Mouse (Mus musculus) olfactory bulb, adult 2 months (tissue): ENCODE results near the gene Cd84. TPM values are rescaled to one million over a fixed set of nuclear protein-coding genes. Genes with fewer than 3 reads are reported as not detected.
"Not testable (repeated sequence)": the region's sequence is repeated elsewhere in the genome, so short reads cannot be mapped to it uniquely, and the experiment has no call there.

Source experiments
- H3K27ac ChIP-seq: fragments of 200-500 bp; 2 replicates; pipeline ENCODE4 v1.5.1; 2012; ENCODE audit warnings: low read depth, low read length; ENCODE audit not compliant: insufficient read depth
- H3K4me1 ChIP-seq: fragments of 200-500 bp; 2 replicates; pipeline ENCODE4 v1.6.1; 2012; ENCODE audit warnings: low read length; ENCODE audit not compliant: control insufficient read depth, insufficient read depth
- H3K4me3 ChIP-seq: fragments of 200-500 bp; 2 replicates; pipeline ENCODE4 v1.5.1; 2012; ENCODE audit warnings: mild to moderate bottlenecking, low read depth, low read length, moderate library complexity; ENCODE audit not compliant: insufficient read depth
- CTCF ChIP-seq: fragments of 200-500 bp; IDR thresholded peaks from 2 replicates; pipeline ENCODE4 v1.5.1; 2012; ENCODE audit warnings: low read depth, mild to moderate bottlenecking, low read length, moderate library complexity; ENCODE audit not compliant: insufficient read depth
- POLR2A ChIP-seq: fragments of 200-500 bp; IDR thresholded peaks from 2 replicates; pipeline ENCODE4 v1.6.1; 2012; ENCODE audit warnings: mild to moderate bottlenecking, low read depth, low read length, moderate library complexity; ENCODE audit not compliant: insufficient read depth
- WGBS: fragments of 180-500 bp; shearing (Covaris S2); methylation state at CpG from one replicate; pipeline ENCODE4 v1.1.7; 2018; 5-methylcytosine and 5-hydroxymethylcytosine counted together
- polyA plus RNA-seq: library from polyadenylated mRNA; stranded (reverse); fragments of >200 nt; gene quantifications from 2 replicates; pipeline ENCODE4 v1.2.4, GENCODE M21; 2012; ENCODE audit warnings: low replicate concordance; ENCODE audit not compliant: missing spikeins, insufficient read depth, insufficient read length

Gene Cd84
- not detected in 2 replicates for polyA plus RNA-seq

- WGBS: 91% methylated on average over 3 of the region's 3 CpGs
- no peak within 1 kb of the TSS for H3K27ac ChIP-seq
- no peaks in the 10 kb centered on the region for H3K4me1 ChIP-seq
- no peak within 1 kb of the TSS for H3K4me3 ChIP-seq
- TF ChIP-seq CTCF: no peak
Measured at GRCm38 (mm10) chr1:171839488-171839887, at the start of gene Cd84. TSS of gene Cd84 (plus strand) at chr1:171839697.

GRCm38 (mm10) chr1:171791491-171791890 is 48.0 kb upstream of the Cd84 start:
- no peaks in the 10 kb centered on the region for H3K4me1 ChIP-seq
- H3K4me3 ChIP-seq: no peak overlapping the region
- H3K27ac ChIP-seq: no peak overlapping the region
- no peak for TF ChIP-seq CTCF
- TF ChIP-seq POLR2A: no peak
- 68% methylated on average over 3 of the region's 3 CpGs for WGBS

GRCm38 (mm10) chr1:171796185-171796584 is 43.3 kb upstream of the Cd84 start:
- Histone ChIP-seq H3K4me1 (no peaks in the 10 kb centered on the region), H3K4me3 (no peak overlapping the region), H3K27ac (no peak overlapping the region)
- 72% methylated on average over 2 of the region's 2 CpGs for WGBS
- no peak for TF ChIP-seq POLR2A
- no peak for TF ChIP-seq CTCF

GRCm38 (mm10) chr1:171797840-171798239 is 41.7 kb upstream of the Cd84 start:
- no peak for TF ChIP-seq CTCF
- TF ChIP-seq POLR2A: no peak

GRCm38 (mm10) chr1:171799648-171800047 is 39.8 kb upstream of the Cd84 start:
- Histone ChIP-seq H3K27ac (no peak overlapping the region), H3K4me1 (no peaks in the 10 kb centered on the region), H3K4me3 (no peak overlapping the region)
- WGBS: 84% methylated on average over 4 of the region's 4 CpGs
- no peak for TF ChIP-seq CTCF

More at GRCm38 (mm10) chr1:171797840-171798239, 41.7 kb upstream of the Cd84 start:
- Histone ChIP-seq H3K4me1 (no peaks in the 10 kb centered on the region), H3K27ac (no peak overlapping the region), H3K4me3 (no peak overlapping the region)
- 70% methylated on average over 1 of the region's 1 CpGs for WGBS

GRCm38 (mm10) chr1:171811048-171811447 is 28.4 kb upstream of the Cd84 start:
- H3K4me3 ChIP-seq, H3K27ac ChIP-seq, H3K4me1 ChIP-seq: not testable (repeated sequence)
- WGBS: 74% methylated on average over 1 of the region's 1 CpGs

- Histone ChIP-seq H3K4me3 (no peak overlapping the region), H3K27ac (no peak overlapping the region), H3K4me1 (no peaks in the 10 kb centered on the region)
- 13% methylated on average over 8 of the region's 8 CpGs for WGBS
- TF ChIP-seq POLR2A (no peak), CTCF (no peak)
Measured at GRCm38 (mm10) chr1:171815545-171816439, 23.7 kb upstream of the Cd84 start.

GRCm38 (mm10) chr1:171816991-171817390 is 22.5 kb upstream of the Cd84 start:
- no peak overlapping the region for H3K4me3 ChIP-seq
- WGBS: 90% methylated on average over 4 of the region's 4 CpGs
- no peaks in the 10 kb centered on the region for H3K4me1 ChIP-seq
- H3K27ac ChIP-seq: no peak overlapping the region
- TF ChIP-seq POLR2A: no peak
- no peak for TF ChIP-seq CTCF

- no peaks in the 10 kb centered on the region for H3K4me1 ChIP-seq
- H3K4me3 ChIP-seq: no peak overlapping the region
- 53% methylated on average over 1 of the region's 1 CpGs for WGBS
- no peak for TF ChIP-seq POLR2A
- no peak for TF ChIP-seq CTCF
- no peak overlapping the region for H3K27ac ChIP-seq
Measured at GRCm38 (mm10) chr1:171821331-171821730, 18.2 kb upstream of the Cd84 start.

- Histone ChIP-seq H3K27ac (no peak overlapping the region), H3K4me3 (no peak overlapping the region), H3K4me1 (no peaks in the 10 kb centered on the region)
- no peak for TF ChIP-seq CTCF
- TF ChIP-seq POLR2A: no peak
- 26% methylated on average over 4 of the region's 4 CpGs for WGBS
Measured at GRCm38 (mm10) chr1:171825462-171825861, 14.0 kb upstream of the Cd84 start.
